Mouse (Mus musculus) CD4-positive helper T cell, adult 2 months (primary cell): ENCODE data around the gene Gm21762.
A peak's percentile ranks its signal among the peaks of the same experiment; 100 is the strongest.
"Not testable (repeated sequence)": the region's sequence is repeated elsewhere in the genome, so short reads cannot be mapped to it uniquely, and the experiment has no call there.

Experiments used
- DNase-seq: peaks from one replicate; pipeline ENCODE4 v3.0.0-alpha.2; 2012; ENCODE audit warnings: low read depth, missing footprints, low spot score

The Gm21762 gene

DNA sequence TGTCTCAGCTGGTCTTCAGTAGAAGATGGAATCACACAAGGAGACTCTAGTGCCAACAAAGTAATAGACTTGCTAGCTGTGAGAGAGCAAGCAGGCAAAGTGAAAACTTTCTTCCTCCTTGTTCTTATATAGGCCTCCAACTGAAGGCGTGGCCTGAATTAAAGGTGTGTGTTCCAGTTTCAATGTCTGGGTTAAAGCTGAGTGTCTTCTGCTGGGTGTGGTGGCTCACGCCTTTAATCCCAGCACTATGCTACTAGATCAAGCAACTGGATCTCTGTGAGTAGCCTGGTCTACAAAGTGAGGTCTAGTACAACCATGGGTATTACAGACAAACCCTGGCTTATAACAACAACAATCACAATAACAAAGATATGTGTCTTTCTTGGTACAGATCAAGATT lies at the start of gene Gm21762:
Gene Gm21762, minus strand, starts transcription at position 101 of the 400 bp plus-strand sequence.
- not testable (repeated sequence) for DNase-seq

DNA sequence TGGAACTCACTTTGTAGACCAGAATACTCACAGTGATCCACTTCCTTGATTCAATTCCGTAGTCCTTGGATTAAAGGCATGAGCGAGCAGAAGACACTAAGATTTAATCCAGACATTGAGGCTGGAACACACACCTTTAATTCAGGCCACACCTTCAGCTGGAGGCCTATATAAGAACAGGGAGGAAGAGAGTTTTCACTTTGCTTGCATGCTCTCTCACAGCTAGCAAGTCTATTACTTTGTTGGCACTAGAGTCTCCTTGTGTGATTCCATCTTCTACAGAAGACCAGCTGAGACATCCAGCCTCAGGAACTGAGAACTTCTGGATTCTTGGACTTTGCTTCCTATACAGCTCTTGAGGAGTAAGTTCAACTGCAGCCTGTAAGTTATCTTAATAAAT lies 47.1 kb upstream of the Gm21762 start, which contains the start of gene AF067061:
Gene AF067061, plus strand, starts transcription at position 245 of the 400 bp plus-strand sequence.
- not testable (repeated sequence) for DNase-seq

DNA sequence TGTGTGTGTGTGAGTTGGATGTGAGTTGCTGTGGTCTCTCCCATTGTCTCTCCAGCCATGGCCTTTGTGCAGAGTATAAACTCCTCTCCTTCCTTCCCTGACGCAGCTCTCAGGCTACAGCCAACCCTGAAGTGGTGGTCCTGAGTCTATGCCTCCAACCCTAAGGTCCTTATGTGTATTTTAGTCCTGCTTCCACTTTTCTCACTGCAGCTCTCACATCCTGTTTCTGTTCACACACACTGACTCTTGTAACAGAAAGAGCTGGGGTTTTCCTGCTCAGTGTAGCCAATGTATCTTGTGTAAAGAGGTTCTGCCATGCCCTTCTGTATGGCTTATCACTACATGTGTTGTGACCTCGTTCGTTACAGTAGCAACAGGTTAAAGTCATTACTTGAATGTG lies 44.0 kb upstream of the Gm21762 start:
- not testable (repeated sequence) for DNase-seq

DNA sequence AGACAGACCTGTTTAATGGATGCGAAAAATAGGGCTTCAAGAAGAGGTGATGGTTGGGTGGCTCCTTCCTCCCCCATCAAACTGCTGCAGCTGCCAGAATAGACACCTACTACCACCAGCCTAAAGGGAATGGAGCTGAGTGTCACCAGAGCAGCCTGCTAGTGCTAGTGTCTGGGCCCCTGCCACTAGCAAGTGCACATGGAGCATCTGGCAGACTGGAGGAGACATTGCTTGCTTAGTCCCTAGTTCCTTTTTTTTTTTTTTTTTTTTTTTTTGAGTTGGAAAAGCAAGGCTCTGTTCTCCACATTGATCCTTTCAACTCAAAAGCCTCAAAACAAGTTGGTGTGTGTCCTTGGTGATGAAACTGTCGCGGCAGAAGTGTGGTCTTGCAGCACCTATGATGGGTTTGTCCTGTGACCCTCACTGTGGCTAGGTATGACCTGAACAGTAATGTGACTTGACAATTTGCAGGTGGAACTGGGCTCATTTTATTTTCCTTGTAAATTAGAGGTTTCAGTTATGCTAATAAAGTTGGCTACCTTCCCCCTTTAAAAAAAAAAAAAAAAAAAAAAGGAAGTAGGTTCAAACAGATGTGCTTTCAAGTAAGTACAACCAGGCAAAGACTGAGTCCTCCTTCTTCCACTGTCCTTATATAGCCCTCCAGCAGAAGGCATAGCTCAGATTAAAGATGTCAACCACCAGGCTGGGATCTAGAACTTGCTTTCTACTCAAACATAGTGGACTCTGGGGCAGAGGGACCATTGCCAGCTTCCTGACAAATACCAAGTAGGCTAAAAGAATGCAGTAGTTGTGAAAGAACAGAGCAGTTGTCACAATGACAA lies 43.3 kb upstream of the Gm21762 start:
- peak; percentile 1 for DNase-seq

DNA sequence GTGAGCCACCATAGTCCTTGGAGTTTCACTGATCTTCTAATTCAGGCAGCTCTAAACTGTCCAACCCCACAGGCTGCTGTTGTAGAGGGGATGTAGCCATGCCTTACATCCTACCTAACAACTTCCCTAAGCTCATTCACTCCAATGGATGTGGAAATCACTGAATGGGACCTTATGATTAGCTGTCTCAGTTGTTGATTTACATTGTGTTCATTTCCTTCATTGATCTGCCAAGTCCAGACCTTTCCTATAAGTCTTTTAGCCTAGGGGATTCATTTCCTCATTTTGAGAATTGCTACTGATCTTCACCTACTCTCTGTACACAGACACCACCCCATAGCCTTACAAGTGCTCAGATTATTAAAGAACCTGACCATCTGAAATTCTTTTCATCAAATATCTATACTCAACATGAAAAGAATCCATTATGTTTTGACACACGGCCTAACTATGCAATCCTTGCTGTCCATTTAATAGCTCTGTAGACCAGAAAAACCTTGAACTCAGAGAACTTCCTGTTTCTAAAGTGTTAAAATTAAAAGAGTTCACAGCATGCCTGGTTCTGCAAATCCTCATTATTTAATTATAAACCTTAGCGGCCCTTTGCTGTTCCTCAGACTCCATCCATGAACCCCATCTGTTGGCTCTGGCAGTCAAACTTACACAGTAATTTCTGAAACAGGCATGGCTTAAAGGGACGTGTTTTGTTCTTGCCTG lies 35.6 kb upstream of the Gm21762 start:
- DNase-seq = not testable (repeated sequence)

DNA sequence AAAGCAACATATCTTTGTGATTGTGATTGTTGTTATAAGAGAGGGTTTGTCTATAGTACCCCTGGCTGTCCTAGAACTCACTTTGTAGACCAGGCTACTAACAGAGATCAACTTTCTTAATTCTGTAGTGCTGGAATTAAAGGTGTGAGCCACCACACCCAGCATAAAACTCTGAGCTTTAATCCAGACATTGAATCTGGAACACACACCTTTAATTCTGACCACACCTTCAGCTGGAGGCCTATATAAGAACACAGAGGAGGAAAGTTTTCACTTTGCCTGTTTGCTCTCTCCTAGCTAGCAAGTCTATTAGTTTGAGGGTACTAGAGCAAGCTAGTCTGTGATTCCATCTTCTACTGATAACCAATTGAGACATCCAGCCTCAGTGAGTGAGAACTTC lies 23.1 kb upstream of the Gm21762 start, which contains the start of gene Gm21731:
Gene Gm21731, plus strand, starts transcription at position 301 of the 400 bp plus-strand sequence.
- not testable (repeated sequence) for DNase-seq

DNA sequence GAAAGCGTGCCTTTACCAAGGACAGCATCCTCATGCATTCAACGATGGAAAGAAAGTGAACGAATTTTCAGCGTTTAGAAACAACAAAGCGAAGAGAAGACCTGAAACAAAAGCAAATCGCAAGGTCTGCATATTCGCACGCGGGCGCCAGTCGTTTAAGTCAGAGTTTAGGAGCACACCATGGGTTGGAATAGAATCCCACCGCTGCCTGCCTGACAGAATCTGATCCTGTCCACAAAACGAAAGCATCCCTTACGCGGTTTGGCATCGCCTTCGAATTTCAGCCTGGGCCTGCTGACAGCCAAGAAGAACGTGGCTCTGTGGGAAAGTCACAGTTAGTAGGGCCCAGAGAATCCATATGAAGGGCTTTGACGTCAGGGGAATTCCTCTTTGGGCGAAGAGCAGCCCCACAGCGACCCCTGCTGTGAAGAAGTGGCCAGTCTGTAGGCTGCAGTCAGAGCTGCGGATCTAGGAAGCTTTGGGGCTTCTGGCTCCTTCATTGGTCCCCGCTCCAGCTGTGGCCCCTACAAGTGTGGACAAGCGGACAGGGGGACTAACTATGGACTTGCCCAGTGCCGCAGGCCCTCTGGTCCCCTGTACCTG lies 16.8 kb upstream of the Gm21762 start:
- peak; percentile 22 for DNase-seq

DNA sequence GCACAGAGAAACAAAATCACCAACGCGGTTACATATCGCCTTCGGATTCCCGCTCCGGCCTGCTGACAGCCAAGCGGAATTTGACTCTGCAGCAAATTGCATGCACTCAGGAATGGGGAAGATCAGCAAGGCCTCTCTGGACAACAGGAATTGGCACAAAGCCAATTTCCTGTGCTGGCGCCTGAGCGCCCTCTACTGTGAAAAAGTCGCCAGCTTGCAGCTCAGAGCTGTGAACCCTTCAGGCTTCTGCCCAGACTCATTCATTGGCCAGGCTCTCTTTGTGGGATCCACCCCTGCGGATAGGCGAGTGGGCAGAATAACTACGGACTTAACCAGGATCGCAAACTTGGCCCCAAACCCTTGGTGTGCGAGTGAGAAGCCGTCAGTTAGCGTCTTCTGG lies 16.1 kb upstream of the Gm21762 start:
- DNase-seq = not testable (repeated sequence)

DNA sequence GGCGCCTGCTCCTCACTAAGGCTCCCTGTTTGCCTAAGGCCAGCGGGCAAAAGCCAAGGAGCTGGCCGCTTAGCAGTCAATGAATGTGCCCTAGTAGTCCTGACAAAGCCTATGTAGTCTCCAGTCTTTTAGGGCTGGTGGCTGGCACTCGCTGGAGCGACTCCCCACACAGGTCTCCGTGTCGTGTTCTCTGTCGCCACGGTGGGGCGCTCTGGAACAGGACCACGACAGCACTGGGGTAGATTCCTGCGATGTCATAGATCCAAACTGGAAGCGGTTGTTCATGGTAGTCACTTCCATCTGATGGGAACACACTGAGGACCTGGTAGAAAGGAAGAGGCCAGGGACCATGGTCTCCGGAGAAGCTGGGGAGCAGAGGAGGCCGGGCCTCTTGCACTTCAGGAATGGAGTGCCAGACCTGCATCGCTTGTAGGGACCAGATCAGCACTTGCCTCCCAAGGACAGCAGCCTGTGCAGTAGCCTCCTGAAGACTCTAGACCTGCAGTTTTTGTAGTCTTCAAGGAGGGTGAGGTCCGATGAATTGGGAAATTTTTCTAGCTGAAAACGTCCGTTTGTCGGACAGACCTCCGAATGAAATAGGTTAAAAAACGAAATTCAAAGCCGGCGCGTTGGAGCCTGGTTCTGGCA lies 7.4 kb upstream of the Gm21762 start:
- not testable (repeated sequence) for DNase-seq

DNA sequence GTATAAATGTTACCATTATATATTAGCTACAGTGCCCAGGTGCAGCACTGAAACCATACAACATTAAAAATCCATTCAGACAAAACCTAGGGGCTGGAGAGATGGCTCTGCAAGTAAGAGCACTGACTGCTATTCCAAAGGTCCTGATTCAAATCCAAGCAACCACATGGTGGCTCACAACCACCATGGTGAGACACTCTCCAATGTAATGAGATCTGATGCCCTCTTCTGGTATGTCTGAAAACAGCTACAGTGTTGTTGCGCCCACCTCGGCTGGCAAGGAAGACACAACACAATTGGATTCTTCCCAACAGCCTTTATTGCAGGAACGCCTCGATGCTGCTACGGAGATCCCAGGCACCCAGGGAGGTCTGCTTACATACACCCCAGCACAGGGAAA lies 5.2 kb upstream of the Gm21762 start:
- peak; percentile 4 for DNase-seq

DNA sequence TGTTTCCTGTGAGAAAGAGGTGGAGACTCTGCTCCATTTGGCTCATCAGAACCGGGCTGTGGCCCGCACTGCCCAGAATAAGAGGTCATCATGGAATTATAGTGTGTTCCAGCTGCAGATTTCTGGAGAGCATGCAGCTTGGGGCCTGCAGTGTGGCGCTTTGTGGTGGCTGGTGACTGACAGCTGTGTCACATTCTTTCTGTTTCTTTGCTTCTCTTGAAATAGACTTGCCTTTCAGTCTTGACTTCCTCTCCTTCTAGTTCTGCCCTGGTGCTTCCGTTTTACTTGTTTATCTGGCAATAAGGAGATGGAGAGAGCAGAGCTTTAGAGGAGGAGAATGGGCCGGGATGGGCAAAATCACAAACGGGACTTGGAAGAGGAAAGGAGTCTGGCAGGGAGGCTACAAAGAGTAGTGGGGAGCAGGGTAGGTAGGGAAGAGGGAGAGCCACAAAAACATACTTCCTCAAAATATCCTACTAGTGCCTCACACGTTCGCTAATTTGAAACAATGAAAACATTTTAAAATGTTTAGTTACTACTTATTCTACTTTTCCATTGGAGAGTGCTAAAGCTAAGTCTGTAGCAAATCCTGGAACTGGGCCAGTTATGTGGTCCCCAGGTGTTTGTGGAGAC lies 19.4 kb downstream of the Gm21762 start:
- DNase-seq = not testable (repeated sequence)

DNA sequence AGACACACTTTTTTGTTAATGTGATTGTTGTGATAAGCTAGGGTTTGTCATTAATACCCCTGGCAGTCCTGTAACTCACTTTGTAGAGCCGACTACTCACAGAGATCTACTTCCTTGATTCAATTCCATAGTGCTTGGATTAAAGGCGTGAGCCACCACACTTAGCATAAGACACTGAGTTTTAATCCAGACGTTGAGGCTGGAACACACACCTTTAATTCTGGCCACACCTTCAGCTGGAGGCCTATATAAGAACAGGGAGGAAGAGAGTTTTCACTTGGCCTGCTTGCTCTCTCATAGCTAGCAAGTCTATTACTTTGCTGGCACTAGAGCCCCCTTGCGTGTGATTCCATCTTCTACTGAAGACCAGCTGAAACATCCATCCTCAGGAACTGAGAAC lies 43.6 kb downstream of the Gm21762 start, which contains the start of gene Gm21818:
Gene Gm21818, plus strand, starts transcription at position 301 of the 400 bp plus-strand sequence.
- DNase-seq = not testable (repeated sequence)

DNA sequence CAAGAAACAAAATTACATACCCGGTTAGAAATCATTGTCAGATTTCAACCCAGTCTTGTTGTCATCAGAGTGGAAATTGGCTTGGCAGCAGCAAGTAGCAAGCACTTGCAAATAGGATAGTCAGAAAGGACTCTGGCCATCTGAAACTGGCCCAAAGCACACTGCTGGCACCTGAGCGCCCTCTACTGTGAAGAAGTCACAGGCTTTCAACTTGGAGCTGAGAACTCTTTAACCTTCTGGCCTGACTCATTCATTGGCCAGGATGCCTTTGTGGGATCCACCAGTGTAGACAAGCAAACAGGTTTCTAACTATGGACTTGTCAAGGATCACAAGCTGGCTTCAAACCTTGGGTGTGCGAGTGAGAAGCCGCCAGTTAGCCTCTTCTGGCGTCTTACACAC lies 47.4 kb downstream of the Gm21762 start:
- DNase-seq = not testable (repeated sequence)
